Mouse (Mus musculus): ENCODE data around the gene Olfr547. TPM values are rescaled to one million over a fixed set of nuclear protein-coding genes. Genes with fewer than 3 reads are reported as not detected.
A peak's percentile ranks its signal among the peaks of the same experiment; 100 is the strongest.

Gene Olfr547
- polyA plus RNA-seq, 1 experiment, result not detected

- 5% methylated on average over 10 of the region's 10 CpGs for WGBS
- Histone ChIP-seq H3K4me3 (ENCODE audit: extremely low read depth, insufficient read depth, insufficient read length) (peak within 1 kb of the TSS; percentile 75), H3K36me3 (ENCODE audit: control insufficient read depth, insufficient read depth, low read length) (peaks cover 23% of the 10 kb centered on the region), H3K4me1 (ENCODE audit: control insufficient read depth, insufficient read depth, insufficient read length) (peaks cover 6% of the 10 kb centered on the region; the same call in 1 of the 2 replicates), H3K27ac (ENCODE audit: insufficient read depth, low read length) (peak within 1 kb of the TSS; percentile 57), H3K27me3 (ENCODE audit: control insufficient read depth, insufficient read depth, low read length) (no peaks in the 10 kb centered on the region)
- TF ChIP-seq CTCF (IDR thresholded peaks at IDR 0.05; ENCODE audit: extremely low read depth, insufficient read depth, insufficient read length, insufficient replicate concordance) (no peak), POLR2A (IDR thresholded peaks at IDR 0.05; ENCODE audit: low read depth, low read length) (peak; percentile 34; the same call in 1 of the 2 replicates)
- peak; percentile 83 to 89 for DNase-seq (ENCODE audit: low read depth in 1 of 2, low spot score in 2 of 2)
These were observed 30.7 kb downstream of the Olfr547 start, which contains the start of gene Trim21 for GRCm38 (mm10) chr7:102564999-102565997. Gene Trim21, minus strand, starts transcription at chr7:102565486.

DNA sequence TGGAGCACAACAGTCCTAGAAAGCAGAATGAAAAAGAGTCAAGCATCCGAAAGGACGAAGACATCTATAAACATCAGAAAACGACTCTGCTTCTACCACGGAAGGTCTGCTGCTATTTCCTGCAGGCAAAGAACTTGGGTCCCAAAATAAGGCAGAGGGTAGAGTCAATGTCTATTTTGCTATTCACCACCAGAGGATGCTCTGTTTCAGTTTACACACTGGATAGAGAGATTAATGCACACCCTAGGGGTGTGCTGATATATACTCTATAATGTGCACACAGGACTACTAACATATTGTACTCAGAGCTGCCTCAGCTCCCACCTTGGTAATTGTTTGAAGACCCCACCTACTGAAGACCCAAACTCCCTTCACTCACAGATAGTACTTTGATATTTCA, 31.7 kb downstream of the Olfr547 start:
- no peaks in the 10 kb centered on the region for H3K27me3 ChIP-seq (ENCODE audit: control insufficient read depth, insufficient read depth, low read length)

DNA sequence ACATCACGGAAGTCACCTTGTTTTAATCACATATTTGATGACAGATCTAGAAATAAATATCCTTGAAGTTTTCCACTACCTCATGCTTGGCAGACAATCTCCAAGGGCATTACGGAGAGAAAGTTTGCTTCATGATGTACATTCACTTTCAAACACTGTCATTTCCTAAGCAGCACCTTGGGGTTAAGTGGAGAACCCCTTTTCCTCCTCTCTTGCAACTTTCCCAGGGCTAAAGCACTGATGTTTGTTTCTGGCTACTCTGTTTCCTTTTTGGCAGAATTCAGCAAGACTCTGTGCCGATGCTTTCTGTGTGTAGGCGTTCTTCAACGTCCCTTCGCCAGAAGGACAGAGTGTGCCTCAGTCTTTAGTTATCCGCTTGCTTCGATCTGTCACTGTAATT, 36.6 kb downstream of the Olfr547 start, which contains the start of gene Olfr550:
TSS of gene Olfr550 (plus strand) at position 301 of the 400 bp plus-strand sequence.
- no peak for TF ChIP-seq POLR2A (IDR thresholded peaks at IDR 0.05; ENCODE audit: low read depth, low read length)
- TF ChIP-seq CTCF (IDR thresholded peaks at IDR 0.05; ENCODE audit: extremely low read depth, insufficient read depth, insufficient read length, insufficient replicate concordance), result no peak
- H3K27me3 ChIP-seq (ENCODE audit: control insufficient read depth, insufficient read depth, low read length), result no peaks in the 10 kb centered on the region
- no peak within 1 kb of the TSS for H3K4me3 ChIP-seq (ENCODE audit: extremely low read depth, insufficient read depth, insufficient read length)
- H3K4me1 ChIP-seq (ENCODE audit: control insufficient read depth, insufficient read depth, insufficient read length), result no peaks in the 10 kb centered on the region; the same call in 1 of the 2 replicates
- 92% methylated on average over 8 of the region's 8 CpGs for WGBS
- H3K27ac ChIP-seq (ENCODE audit: insufficient read depth, low read length), result no peak within 1 kb of the TSS
- no peaks in the 10 kb centered on the region for H3K36me3 ChIP-seq (ENCODE audit: control insufficient read depth, insufficient read depth, low read length)
- no peak for DNase-seq (ENCODE audit: low read depth in 1 of 2, low spot score in 2 of 2)

More for the DNA sequence above, 31.7 kb downstream of the Olfr547 start:
- Histone ChIP-seq H3K4me1 (ENCODE audit: control insufficient read depth, insufficient read depth, insufficient read length) (peaks cover 6% of the 10 kb centered on the region; the same call in 1 of the 2 replicates), H3K36me3 (ENCODE audit: control insufficient read depth, insufficient read depth, low read length) (peaks cover 14% of the 10 kb centered on the region), H3K4me3 (ENCODE audit: extremely low read depth, insufficient read depth, insufficient read length) (no peak overlapping the region), H3K27ac (ENCODE audit: insufficient read depth, low read length) (no peak overlapping the region)
- no peak for TF ChIP-seq CTCF (IDR thresholded peaks at IDR 0.05; ENCODE audit: extremely low read depth, insufficient read depth, insufficient read length, insufficient replicate concordance)
- TF ChIP-seq POLR2A (IDR thresholded peaks at IDR 0.05; ENCODE audit: low read depth, low read length), result no peak
- WGBS, result 62% methylated on average over 4 of the region's 4 CpGs
- no peak for DNase-seq (ENCODE audit: low read depth in 1 of 2, low spot score in 2 of 2)

DNA sequence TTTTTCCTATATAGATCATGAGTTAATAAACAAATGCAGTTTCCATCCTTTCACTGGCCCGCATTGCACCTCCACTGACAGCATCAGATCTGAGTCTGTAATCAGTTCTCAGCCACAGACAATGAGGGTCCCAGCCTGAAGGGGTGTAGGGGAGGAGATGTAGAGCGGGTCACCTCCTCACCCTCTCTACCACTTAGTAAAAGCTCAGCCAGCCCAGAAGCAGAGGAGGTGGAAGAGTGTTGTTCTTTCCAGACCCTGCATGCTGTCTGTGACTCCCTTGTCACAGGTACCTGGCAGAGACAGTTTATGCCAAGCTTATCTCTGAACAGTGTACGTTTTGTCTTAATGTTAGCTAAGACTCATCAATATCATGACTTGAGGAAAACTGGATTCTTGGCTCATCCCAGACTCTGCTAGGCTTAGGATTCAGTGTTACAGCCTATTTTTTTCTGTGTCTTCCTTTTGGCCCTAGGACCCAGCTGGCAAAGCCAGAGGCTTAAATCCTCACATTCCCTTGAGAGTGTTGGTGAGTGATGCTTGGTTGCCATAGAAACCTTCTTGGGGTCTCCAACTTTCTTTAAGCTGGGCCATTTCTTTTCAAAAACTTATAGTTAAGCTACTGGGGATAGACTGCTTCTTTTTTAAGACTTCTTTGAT, 38.8 kb downstream of the Olfr547 start:
- WGBS, result 89% methylated on average over 3 of the region's 3 CpGs
- no peak overlapping the region for H3K4me3 ChIP-seq (ENCODE audit: extremely low read depth, insufficient read depth, insufficient read length)
- no peak for DNase-seq (ENCODE audit: low read depth in 1 of 2, low spot score in 2 of 2)
- H3K36me3 ChIP-seq (ENCODE audit: control insufficient read depth, insufficient read depth, low read length), result no peaks in the 10 kb centered on the region
- no peak for TF ChIP-seq POLR2A (IDR thresholded peaks at IDR 0.05; ENCODE audit: low read depth, low read length)
- TF ChIP-seq CTCF (IDR thresholded peaks at IDR 0.05; ENCODE audit: extremely low read depth, insufficient read depth, insufficient read length, insufficient replicate concordance), result no peak
- H3K27me3 ChIP-seq (ENCODE audit: control insufficient read depth, insufficient read depth, low read length), result no peaks in the 10 kb centered on the region
- H3K4me1 ChIP-seq (ENCODE audit: control insufficient read depth, insufficient read depth, insufficient read length), result no peaks in the 10 kb centered on the region; the same call in 1 of the 2 replicates
- no peak overlapping the region for H3K27ac ChIP-seq (ENCODE audit: insufficient read depth, low read length)

DNA sequence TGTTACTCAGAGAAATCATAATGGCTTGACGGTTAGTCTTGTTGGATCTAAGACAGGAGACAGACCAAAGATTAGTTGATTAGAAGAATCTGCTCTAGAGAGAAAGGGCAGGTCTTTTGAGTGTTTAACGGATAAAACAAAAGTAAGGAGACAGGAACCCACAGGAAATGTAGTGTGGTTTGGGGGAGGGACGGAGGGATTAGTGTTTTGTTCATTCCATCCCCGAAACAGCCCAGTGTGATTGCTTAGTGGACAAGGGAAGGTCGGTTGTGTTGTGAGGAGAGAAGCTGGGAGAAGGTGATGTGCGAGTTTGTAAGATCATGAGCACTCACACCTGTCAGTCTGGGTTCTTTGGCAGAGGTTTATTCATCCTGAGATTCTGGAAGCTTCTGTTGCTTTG, 41.4 kb downstream of the Olfr547 start:
- Histone ChIP-seq H3K4me3 (ENCODE audit: extremely low read depth, insufficient read depth, insufficient read length) (no peak overlapping the region), H3K27ac (ENCODE audit: insufficient read depth, low read length) (no peak overlapping the region), H3K36me3 (ENCODE audit: control insufficient read depth, insufficient read depth, low read length) (no peaks in the 10 kb centered on the region), H3K27me3 (ENCODE audit: control insufficient read depth, insufficient read depth, low read length) (no peaks in the 10 kb centered on the region), H3K4me1 (ENCODE audit: control insufficient read depth, insufficient read depth, insufficient read length) (no peaks in the 10 kb centered on the region; the same call in 1 of the 2 replicates)
- DNase-seq (ENCODE audit: low read depth in 1 of 2, low spot score in 2 of 2), result no peak
- 10% methylated on average over 6 of the region's 6 CpGs for WGBS
- TF ChIP-seq POLR2A (IDR thresholded peaks at IDR 0.05; ENCODE audit: low read depth, low read length), result no peak
- TF ChIP-seq CTCF (IDR thresholded peaks at IDR 0.05; ENCODE audit: extremely low read depth, insufficient read depth, insufficient read length, insufficient replicate concordance), result no peak

Other genes with a start within 250 kb of the Olfr547 start
- 10.5 and 11.9 TPM in 2 replicates for gene Rrm1, start 93.1 kb upstream of the Olfr547 start, polyA plus RNA-seq (2012; rRNA removed)
- gene Olfr543, start 53.1 kb upstream of the Olfr547 start, polyA plus RNA-seq (2012; rRNA removed), result not detected in 2 replicates
- not detected in 2 replicates for gene Olfr544, start 46.4 kb upstream of the Olfr547 start, polyA plus RNA-seq (2012; rRNA removed)
- not detected in 2 replicates for gene Olfr545, start 35.2 kb upstream of the Olfr547 start, polyA plus RNA-seq (2012; rRNA removed)
- gene Olfr548-ps1, start 6.1 kb downstream of the Olfr547 start, polyA plus RNA-seq (2012; rRNA removed), result not detected in 2 replicates
- gene Olfr549, start 15.1 kb downstream of the Olfr547 start, polyA plus RNA-seq (2012; rRNA removed), result not detected in 2 replicates
- 6.3 and 8.1 TPM in 2 replicates for gene Trim21, start 30.7 kb downstream of the Olfr547 start, polyA plus RNA-seq (2012; rRNA removed)
- gene Olfr550, start 36.7 kb downstream of the Olfr547 start, polyA plus RNA-seq (2012; rRNA removed), result not detected in 2 replicates
- gene Olfr551, start 57.1 kb downstream of the Olfr547 start, polyA plus RNA-seq (2012; rRNA removed), result not detected in 2 replicates
- gene Olfr552, start 63.0 kb downstream of the Olfr547 start, polyA plus RNA-seq (2012; rRNA removed), result 0.06 and 0.12 TPM in 2 replicates
- gene Olfr553, start 83.5 kb downstream of the Olfr547 start, polyA plus RNA-seq (2012; rRNA removed), result not detected in 2 replicates
- gene Olfr554, start 103.7 kb downstream of the Olfr547 start, polyA plus RNA-seq (2012; rRNA removed), result not detected in 2 replicates
- not detected in 2 replicates for gene Olfr555, start 124.1 kb downstream of the Olfr547 start, polyA plus RNA-seq (2012; rRNA removed)
- not detected in 2 replicates for gene Olfr556, start 130.2 kb downstream of the Olfr547 start, polyA plus RNA-seq (2012; rRNA removed)
- gene Trim68, start 152.6 kb downstream of the Olfr547 start, polyA plus RNA-seq (2012; rRNA removed), result 10.6 and 12.4 TPM in 2 replicates
- not detected in 2 replicates for gene Olfr557, start 161.2 kb downstream of the Olfr547 start, polyA plus RNA-seq (2012; rRNA removed)
- gene Olfr558, start 167.5 kb downstream of the Olfr547 start, polyA plus RNA-seq (2012; rRNA removed), result 0.07 and 0.19 TPM in 2 replicates
- not detected in 2 replicates for gene Olfr33, start 184.3 kb downstream of the Olfr547 start, polyA plus RNA-seq (2012; rRNA removed)
- not detected in 2 replicates for gene Olfr559, start 192.7 kb downstream of the Olfr547 start, polyA plus RNA-seq (2012; rRNA removed)
- not detected in 2 replicates for gene Olfr560, start 224.6 kb downstream of the Olfr547 start, polyA plus RNA-seq (2012; rRNA removed)
- 0.12 and 0.26 TPM in 2 replicates for gene Olfr78, start 224.7 kb downstream of the Olfr547 start, polyA plus RNA-seq (2012; rRNA removed)
- gene Olfr561, start 236.5 kb downstream of the Olfr547 start, polyA plus RNA-seq (2012; rRNA removed), result not detected in 2 replicates

Measured in spleen, adult 2 months (tissue).